Mouse (Mus musculus): ENCODE measurements around the gene Lmcd1. TPM values are rescaled to one million over a fixed set of nuclear protein-coding genes. Genes with fewer than 3 reads are reported as not detected.

Gene Lmcd1
- polyA plus RNA-seq, 1 experiment from 2014 or later: 10.6 TPM

DNA sequence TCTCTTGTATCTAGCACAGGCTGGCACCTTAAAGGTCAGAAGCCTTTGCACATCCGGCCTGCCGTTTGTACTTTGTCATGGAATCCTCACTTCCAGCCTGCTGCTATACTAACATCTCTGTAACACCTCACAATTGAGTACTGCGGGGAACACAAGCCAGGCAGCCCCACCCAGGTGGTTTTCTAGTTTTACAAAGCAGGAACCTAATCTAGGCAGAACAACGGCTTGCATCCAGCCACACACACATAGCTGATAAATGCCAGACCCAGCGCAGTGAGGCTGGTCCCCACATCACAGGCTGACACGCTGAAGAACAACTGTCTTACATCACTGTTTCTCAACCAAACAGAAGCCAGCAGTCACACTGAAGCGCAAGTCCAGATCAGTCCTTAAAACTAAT is 28.7 kb downstream of the Lmcd1 start:
- H3K36me3 ChIP-seq (ENCODE audit: control insufficient read depth, insufficient read depth): no peaks in the 10 kb centered on the region
- 73% methylated on average over 7 of the region's 7 CpGs for WGBS
- H3K9me3 ChIP-seq (ENCODE audit: control insufficient read depth, low read length): no peaks in the 10 kb centered on the region
- H3K4me2 ChIP-seq (ENCODE audit: low read length): no peak overlapping the region
- H3K4me1 ChIP-seq (replicated peaks; ENCODE audit: control insufficient read depth, insufficient read depth, low read length): no peaks in the 10 kb centered on the region
- no peak for ATAC-seq
- H3K27me3 ChIP-seq (replicated peaks; ENCODE audit: control insufficient read depth, insufficient read depth, low read length): no peaks in the 10 kb centered on the region
- H3K4me3 ChIP-seq (replicated peaks; ENCODE audit: low read length): no peak overlapping the region
- no peak overlapping the region for H3K27ac ChIP-seq (ENCODE audit: low read length)
- H3K9ac ChIP-seq (replicated peaks; ENCODE audit: low read depth, low read length): no peak overlapping the region

DNA sequence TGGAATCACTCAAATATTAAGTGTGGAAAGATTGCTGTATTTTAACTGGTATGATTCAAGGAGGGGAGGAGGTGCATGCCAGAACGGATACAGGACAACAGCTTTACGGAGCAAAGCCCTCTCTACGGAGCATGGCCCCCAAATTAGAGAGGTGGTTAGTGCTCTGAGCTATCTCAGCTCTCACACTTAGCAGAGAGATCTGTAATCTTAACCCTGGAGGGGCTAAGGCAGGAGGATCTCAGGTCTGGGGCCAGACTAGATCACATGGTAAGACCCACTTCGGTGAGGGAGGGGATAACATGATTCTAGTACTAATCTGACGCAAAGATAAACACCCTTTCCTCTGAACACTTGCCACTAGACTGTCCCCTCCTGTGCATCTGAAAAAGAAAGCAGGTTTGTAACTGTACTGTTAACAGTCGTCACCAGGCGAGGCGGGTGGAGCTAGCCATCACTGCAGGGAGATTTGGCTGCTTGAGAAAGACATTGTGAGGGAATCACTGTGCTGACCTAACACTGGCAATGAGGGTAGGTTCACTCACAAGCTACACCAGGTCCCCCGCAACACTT is 29.3 kb downstream of the Lmcd1 start:
- Histone ChIP-seq H3K4me1 (replicated peaks; ENCODE audit: control insufficient read depth, insufficient read depth, low read length) (no peaks in the 10 kb centered on the region), H3K27me3 (replicated peaks; ENCODE audit: control insufficient read depth, insufficient read depth, low read length) (no peaks in the 10 kb centered on the region), H3K9me3 (ENCODE audit: control insufficient read depth, low read length) (no peaks in the 10 kb centered on the region), H3K4me2 (ENCODE audit: low read length) (no peak overlapping the region), H3K36me3 (ENCODE audit: control insufficient read depth, insufficient read depth) (no peaks in the 10 kb centered on the region), H3K27ac (ENCODE audit: low read length) (no peak overlapping the region), H3K9ac (replicated peaks; ENCODE audit: low read depth, low read length) (no peak overlapping the region), H3K4me3 (replicated peaks; ENCODE audit: low read length) (no peak overlapping the region)
- 83% methylated on average over 9 of the region's 9 CpGs for WGBS
- ATAC-seq: no peak

GRCm38 (mm10) chr6:112304751-112305150 is 31.2 kb downstream of the Lmcd1 start:
- no peaks in the 10 kb centered on the region for H3K27me3 ChIP-seq (replicated peaks; ENCODE audit: control insufficient read depth, insufficient read depth, low read length)
- WGBS: 61% methylated on average over 8 of the region's 8 CpGs
- ATAC-seq: no peak
- no peak overlapping the region for H3K4me2 ChIP-seq (ENCODE audit: low read length)
- H3K9ac ChIP-seq (replicated peaks; ENCODE audit: low read depth, low read length): no peak overlapping the region
- no peaks in the 10 kb centered on the region for H3K36me3 ChIP-seq (ENCODE audit: control insufficient read depth, insufficient read depth)
- H3K4me3 ChIP-seq (replicated peaks; ENCODE audit: low read length): no peak overlapping the region
- no peak overlapping the region for H3K27ac ChIP-seq (ENCODE audit: low read length)
- no peaks in the 10 kb centered on the region for H3K9me3 ChIP-seq (ENCODE audit: control insufficient read depth, low read length)
- no peaks in the 10 kb centered on the region for H3K4me1 ChIP-seq (replicated peaks; ENCODE audit: control insufficient read depth, insufficient read depth, low read length)

GRCm38 (mm10) chr6:112309330-112309938 is 35.9 kb downstream of the Lmcd1 start:
- no peak overlapping the region for H3K27ac ChIP-seq (ENCODE audit: low read length)
- H3K4me2 ChIP-seq (ENCODE audit: low read length): no peak overlapping the region
- WGBS: 67% methylated on average over 6 of the region's 6 CpGs
- H3K27me3 ChIP-seq (replicated peaks; ENCODE audit: control insufficient read depth, insufficient read depth, low read length): no peaks in the 10 kb centered on the region
- no peaks in the 10 kb centered on the region for H3K36me3 ChIP-seq (ENCODE audit: control insufficient read depth, insufficient read depth)
- no peak for ATAC-seq
- no peak overlapping the region for H3K4me3 ChIP-seq (replicated peaks; ENCODE audit: low read length)
- H3K9me3 ChIP-seq (ENCODE audit: control insufficient read depth, low read length): no peaks in the 10 kb centered on the region
- peaks cover 6% of the 10 kb centered on the region; the same call in 1 of the 2 replicates for H3K4me1 ChIP-seq (replicated peaks; ENCODE audit: control insufficient read depth, insufficient read depth, low read length)
- H3K9ac ChIP-seq (replicated peaks; ENCODE audit: low read depth, low read length): no peak overlapping the region

GRCm38 (mm10) chr6:112311385-112311784 is 37.8 kb downstream of the Lmcd1 start:
- no peak overlapping the region for H3K4me2 ChIP-seq (ENCODE audit: low read length)
- no peaks in the 10 kb centered on the region for H3K36me3 ChIP-seq (ENCODE audit: control insufficient read depth, insufficient read depth)
- no peaks in the 10 kb centered on the region for H3K9me3 ChIP-seq (ENCODE audit: control insufficient read depth, low read length)
- 8% methylated on average over 4 of the region's 4 CpGs for WGBS
- no peak overlapping the region for H3K27ac ChIP-seq (ENCODE audit: low read length)
- H3K9ac ChIP-seq (replicated peaks; ENCODE audit: low read depth, low read length): no peak overlapping the region
- no peaks in the 10 kb centered on the region for H3K27me3 ChIP-seq (replicated peaks; ENCODE audit: control insufficient read depth, insufficient read depth, low read length)
- no peak overlapping the region for H3K4me3 ChIP-seq (replicated peaks; ENCODE audit: low read length)
- ATAC-seq: peak; percentile 95
- H3K4me1 ChIP-seq (replicated peaks; ENCODE audit: control insufficient read depth, insufficient read depth, low read length): peaks cover 6% of the 10 kb centered on the region; the same call in 1 of the 2 replicates

DNA sequence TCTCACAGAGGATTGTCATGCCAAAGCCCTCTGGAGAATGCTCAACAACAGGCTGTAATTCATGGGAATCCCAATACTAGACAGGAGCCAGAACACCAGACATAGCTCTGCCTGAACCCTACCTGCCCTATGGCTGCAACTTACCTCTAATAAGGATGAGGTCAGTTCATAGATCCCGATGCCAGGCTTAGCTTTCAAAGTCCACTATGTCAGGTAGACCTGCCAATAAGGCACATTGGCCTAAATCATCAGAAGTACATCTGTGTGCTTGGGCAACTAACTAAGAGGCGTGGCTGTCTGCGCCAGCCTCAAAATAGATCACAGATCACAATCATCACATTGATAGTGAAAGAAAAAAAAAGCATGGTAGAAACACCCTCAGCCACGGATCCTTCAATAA is 45.9 kb downstream of the Lmcd1 start:
- ATAC-seq: no peak
- 92% methylated on average over 4 of the region's 4 CpGs for WGBS
- no peaks in the 10 kb centered on the region for H3K27me3 ChIP-seq (replicated peaks; ENCODE audit: control insufficient read depth, insufficient read depth, low read length)
- no peaks in the 10 kb centered on the region for H3K9me3 ChIP-seq (ENCODE audit: control insufficient read depth, low read length)
- no peak overlapping the region for H3K9ac ChIP-seq (replicated peaks; ENCODE audit: low read depth, low read length)
- H3K4me1 ChIP-seq (replicated peaks; ENCODE audit: control insufficient read depth, insufficient read depth, low read length): no peaks in the 10 kb centered on the region
- no peak overlapping the region for H3K27ac ChIP-seq (ENCODE audit: low read length)
- no peak overlapping the region for H3K4me2 ChIP-seq (ENCODE audit: low read length)
- no peak overlapping the region for H3K4me3 ChIP-seq (replicated peaks; ENCODE audit: low read length)
- H3K36me3 ChIP-seq (ENCODE audit: control insufficient read depth, insufficient read depth): no peaks in the 10 kb centered on the region

DNA sequence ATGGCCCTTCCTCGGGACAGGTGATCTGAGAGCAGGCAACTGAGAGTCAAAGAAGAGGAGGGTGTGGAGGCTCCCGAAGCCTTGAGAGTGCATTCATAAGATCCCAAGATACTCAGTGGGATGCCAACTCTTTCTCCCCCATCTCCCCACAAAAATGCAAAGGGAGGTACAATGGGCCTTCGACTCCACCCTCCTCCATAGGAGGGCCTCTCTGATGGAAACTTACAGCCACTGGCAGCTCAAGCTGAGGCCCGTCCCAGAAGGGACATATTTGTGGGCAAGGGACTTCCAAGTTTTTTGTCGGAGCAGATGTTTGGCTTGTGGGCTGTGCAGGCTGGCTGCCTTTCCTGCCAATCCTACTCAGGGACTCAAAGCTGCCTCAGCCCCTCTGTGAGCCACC is 47.1 kb downstream of the Lmcd1 start:
- Histone ChIP-seq H3K4me2 (ENCODE audit: low read length) (no peak overlapping the region), H3K27ac (ENCODE audit: low read length) (no peak overlapping the region), H3K9ac (replicated peaks; ENCODE audit: low read depth, low read length) (no peak overlapping the region), H3K4me3 (replicated peaks; ENCODE audit: low read length) (no peak overlapping the region), H3K9me3 (ENCODE audit: control insufficient read depth, low read length) (no peaks in the 10 kb centered on the region), H3K27me3 (replicated peaks; ENCODE audit: control insufficient read depth, insufficient read depth, low read length) (no peaks in the 10 kb centered on the region), H3K4me1 (replicated peaks; ENCODE audit: control insufficient read depth, insufficient read depth, low read length) (no peaks in the 10 kb centered on the region), H3K36me3 (ENCODE audit: control insufficient read depth, insufficient read depth) (no peaks in the 10 kb centered on the region)
- WGBS: 39% methylated on average over 5 of the region's 5 CpGs
- 0 out of 2 replicates have a peak, but pooled peaks have one; percentile 20 for ATAC-seq

DNA sequence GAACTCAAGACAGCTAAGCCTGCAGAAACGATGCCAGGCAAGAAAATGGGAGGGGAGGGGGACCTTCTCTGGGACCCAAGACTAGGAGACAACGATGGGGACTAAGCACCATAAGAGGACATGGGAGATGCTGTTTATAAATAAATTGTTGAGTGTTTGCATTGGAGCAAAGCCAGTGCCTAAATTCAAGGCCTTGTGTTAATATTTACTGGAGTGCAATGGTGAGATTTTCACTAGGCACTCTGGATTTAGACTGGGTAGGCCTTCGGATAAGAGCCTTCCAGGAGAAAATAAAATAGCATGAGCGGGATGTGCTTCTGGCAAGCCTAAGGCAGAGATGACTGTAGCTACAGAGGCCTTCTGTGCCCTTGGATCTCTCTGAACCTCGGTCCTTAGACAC is 49.4 kb downstream of the Lmcd1 start:
- Histone ChIP-seq H3K4me2 (ENCODE audit: low read length) (no peak overlapping the region), H3K4me3 (replicated peaks; ENCODE audit: low read length) (no peak overlapping the region), H3K27me3 (replicated peaks; ENCODE audit: control insufficient read depth, insufficient read depth, low read length) (no peaks in the 10 kb centered on the region), H3K9ac (replicated peaks; ENCODE audit: low read depth, low read length) (no peak overlapping the region), H3K4me1 (replicated peaks; ENCODE audit: control insufficient read depth, insufficient read depth, low read length) (no peaks in the 10 kb centered on the region), H3K9me3 (ENCODE audit: control insufficient read depth, low read length) (no peaks in the 10 kb centered on the region), H3K27ac (ENCODE audit: low read length) (no peak overlapping the region), H3K36me3 (ENCODE audit: control insufficient read depth, insufficient read depth) (no peaks in the 10 kb centered on the region)
- no peak for ATAC-seq
- WGBS: 83% methylated on average over 5 of the region's 5 CpGs

GRCm38 (mm10) chr6:112325213-112325612 is 51.7 kb downstream of the Lmcd1 start:
- Histone ChIP-seq H3K27me3 (replicated peaks; ENCODE audit: control insufficient read depth, insufficient read depth, low read length) (no peaks in the 10 kb centered on the region), H3K4me1 (replicated peaks; ENCODE audit: control insufficient read depth, insufficient read depth, low read length) (no peaks in the 10 kb centered on the region; the same call in 1 of the 2 replicates), H3K4me2 (ENCODE audit: low read length) (no peak overlapping the region), H3K36me3 (ENCODE audit: control insufficient read depth, insufficient read depth) (no peaks in the 10 kb centered on the region), H3K4me3 (replicated peaks; ENCODE audit: low read length) (no peak overlapping the region), H3K9ac (replicated peaks; ENCODE audit: low read depth, low read length) (no peak overlapping the region), H3K27ac (ENCODE audit: low read length) (no peak overlapping the region), H3K9me3 (ENCODE audit: control insufficient read depth, low read length) (no peaks in the 10 kb centered on the region)
- WGBS: 97% methylated on average over 3 of the region's 3 CpGs
- no peak for ATAC-seq

Measured in forebrain, embryonic 16.5 days (tissue).